Mouse (Mus musculus) cerebellum, postnatal 10 days (tissue): ENCODE results near the gene Hip1r.

Experiments used
- DNase-seq, 2 experiments: peaks; one replicate each; pipeline ENCODE4 v3.0.0; 2021; ENCODE audit warnings: mixed read lengths in 2 of 2

The Hip1r gene

DNA sequence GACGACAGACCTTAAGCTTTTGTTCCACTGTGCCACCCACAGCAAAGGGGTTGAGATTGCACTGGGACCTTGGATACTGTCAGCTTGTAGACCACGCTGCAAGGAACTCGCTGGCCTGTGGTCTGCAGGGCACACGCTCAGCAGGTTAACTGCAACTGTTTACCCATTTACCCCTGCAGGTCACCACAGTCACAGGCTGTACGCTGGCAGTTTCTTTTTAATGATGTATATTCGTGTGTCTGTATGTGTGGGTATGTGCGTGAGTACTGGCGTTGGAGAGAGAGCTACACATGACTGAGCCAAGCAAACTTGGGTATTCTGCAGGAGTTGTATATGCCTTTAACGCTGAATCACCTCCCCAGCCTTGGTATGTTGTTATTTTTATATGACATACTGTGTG, 45.2 kb downstream of the Hip1r start:
- no peak for DNase-seq

GRCm38 (mm10) chr5:124019348-124020216, 46.2 kb downstream of the Hip1r start:
- DNase-seq, result peak; percentile 69 to 76

- no peak for DNase-seq
Observed at GRCm38 (mm10) chr5:124021148-124021547, 47.7 kb downstream of the Hip1r start.

DNA sequence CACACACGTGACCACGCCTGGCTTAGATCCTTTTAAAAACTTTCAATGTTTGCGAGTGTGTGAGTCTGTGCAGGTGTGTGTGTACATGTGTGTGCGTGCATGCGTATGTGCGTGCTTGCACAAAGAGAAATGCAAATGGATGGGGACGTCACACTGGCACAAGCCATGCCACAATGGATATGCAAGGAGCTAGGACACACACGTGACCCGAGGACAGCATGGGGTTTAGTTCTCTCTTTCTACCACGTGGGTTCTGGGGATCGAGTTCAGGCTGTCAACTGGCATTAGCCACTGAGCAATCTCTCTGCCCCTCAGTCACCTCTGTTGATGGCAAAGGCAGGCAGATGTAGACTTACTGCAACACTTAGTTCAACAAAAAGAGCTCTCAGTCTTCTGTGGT, 48.3 kb downstream of the Hip1r start:
- peak in 1 of 2 experiments; percentile 25 for DNase-seq

DNA sequence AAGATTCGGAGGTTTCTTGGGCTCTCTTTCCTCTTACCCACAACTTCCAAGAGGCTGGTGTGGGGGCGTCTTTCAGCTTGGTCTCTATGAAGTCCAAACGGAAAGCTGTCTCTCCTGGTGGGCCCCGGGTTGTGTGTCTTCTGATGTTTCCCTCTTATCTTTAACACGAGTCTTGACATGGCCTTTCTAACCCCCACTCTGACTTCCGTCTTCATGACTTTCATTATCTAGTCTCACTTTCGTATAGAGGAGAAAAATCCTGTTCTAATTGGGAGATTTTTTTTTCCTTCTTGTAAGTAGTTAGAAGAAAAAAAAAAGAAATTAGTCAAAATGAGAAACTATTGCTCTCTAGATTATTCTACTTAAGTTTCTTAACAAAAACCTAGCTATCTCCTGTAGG, 48.9 kb downstream of the Hip1r start:
- no peak for DNase-seq

DNA sequence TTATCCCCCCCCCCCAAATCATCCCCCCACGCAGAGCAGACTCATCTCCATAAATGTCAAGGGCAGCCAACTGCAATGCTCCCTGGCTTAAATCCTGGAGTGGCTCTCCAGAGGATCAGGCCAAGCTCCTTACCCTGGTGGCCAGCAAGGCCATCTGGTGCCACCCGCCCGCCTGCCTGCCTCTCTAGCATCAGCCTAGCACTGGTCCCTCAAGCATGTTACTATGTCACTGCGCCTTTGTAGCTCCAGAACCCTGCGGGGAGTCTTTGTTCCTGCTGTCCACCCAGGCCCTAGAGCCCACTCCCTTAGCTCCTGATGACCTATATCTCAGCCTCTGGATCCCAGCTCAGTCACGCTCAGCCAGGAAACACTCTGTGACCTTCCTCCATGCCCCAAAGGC, 51.2 kb downstream of the Hip1r start:
- peak; percentile 81 to 89 for DNase-seq

DNA sequence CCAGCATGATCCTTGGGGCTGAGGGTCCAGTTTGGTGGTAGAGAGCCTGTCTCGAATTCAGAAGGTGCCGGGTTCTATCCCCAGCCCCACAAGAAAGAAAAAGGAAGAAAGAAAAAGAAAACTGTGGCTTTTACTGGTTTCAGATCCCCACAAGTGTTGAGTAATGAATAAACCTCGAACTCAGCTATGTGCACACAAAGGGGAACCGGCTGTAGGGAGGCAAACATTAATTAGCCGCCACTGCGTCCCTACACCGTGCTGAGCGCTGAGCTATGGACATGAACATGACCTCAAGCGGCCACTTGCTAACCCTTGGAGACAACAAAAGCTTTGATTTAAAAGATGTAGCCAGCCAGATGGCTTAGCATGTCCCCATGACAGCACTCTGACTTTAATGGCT, 51.7 kb downstream of the Hip1r start:
- DNase-seq, result peak in 1 of 2 experiments; percentile 23

- DNase-seq, result peak in 1 of 2 experiments; percentile 57
Observed at GRCm38 (mm10) chr5:124025587-124026441, 52.4 kb downstream of the Hip1r start.

- DNase-seq, result peak in 1 of 2 experiments; percentile 30
Observed at GRCm38 (mm10) chr5:124026568-124026967, 53.1 kb downstream of the Hip1r start.

DNA sequence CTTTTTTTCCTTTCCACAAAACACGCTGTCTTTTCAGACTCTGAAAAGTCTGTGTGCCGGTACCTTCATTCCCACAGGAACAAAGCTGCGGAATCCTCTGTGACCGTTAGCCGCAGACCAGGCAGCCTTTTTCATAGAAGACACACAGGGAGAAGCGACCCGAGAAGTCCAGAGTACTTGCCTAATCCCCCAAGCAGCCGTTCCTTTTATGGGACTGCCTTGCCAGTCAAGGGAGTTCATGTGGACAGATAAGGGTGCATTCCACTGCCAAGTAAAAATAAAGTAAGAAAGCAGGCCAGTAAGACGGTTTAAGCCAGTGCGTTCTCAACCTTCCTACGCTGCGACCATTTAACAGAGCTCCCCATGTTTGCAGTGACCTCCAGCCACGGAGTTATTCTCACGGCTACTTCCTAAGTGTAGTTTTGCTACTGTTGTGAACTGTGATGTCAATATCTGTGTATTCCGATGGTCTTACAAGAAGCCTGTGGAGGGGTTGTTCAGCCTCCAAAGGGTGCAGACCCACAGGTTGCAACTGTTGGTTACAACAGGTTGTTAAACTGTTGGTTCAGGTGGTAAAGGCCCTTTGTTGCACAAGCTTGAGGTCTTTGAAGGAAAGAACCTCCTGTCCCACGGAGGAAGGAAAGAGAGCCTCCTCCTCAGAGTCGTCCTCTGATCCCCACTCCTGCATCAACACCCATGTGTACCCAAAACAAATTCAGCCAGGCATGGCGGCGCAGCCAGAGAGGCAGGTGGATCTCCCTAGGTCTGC, 54.5 kb downstream of the Hip1r start:
- DNase-seq, result peak in 1 of 2 experiments; percentile 26

- peak in 1 of 2 experiments; percentile 24 for DNase-seq
Observed at GRCm38 (mm10) chr5:124028680-124029079, 55.3 kb downstream of the Hip1r start.

GRCm38 (mm10) chr5:124029220-124030035, 56.0 kb downstream of the Hip1r start:
- peak; percentile 56 to 65 for DNase-seq

DNA sequence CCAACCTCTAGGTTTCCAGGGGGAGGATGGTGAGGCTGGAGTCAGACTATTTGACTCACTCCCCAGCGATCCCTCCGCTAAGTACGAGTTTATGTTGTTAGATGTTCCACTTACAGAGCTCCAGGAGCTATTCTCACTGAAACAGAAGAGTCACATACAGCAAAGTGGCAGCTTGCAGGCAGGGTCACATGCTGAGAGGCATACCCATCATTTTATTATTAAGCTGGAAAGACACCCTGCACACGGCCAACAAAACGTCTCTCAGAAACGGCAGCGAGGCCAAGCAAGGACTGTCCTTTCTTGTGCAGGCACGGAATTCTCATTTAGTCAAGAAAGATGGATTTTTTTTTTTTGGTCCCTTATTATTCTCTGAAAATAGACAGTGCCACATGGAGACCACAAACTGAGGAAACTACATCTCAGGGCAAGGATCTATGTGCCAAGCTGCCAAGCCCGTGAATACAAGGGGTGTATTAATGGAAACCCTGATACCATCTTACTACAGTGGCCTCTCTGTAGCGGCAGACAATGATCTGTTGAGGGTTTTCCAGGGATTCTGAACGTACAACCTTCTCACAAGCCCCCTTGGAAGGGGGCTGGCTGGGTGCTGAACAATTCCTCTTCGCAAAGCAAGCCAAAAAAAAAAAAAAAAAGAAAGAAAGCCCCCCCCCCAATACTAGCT, 57.1 kb downstream of the Hip1r start:
- peak; percentile 71 for DNase-seq

DNA sequence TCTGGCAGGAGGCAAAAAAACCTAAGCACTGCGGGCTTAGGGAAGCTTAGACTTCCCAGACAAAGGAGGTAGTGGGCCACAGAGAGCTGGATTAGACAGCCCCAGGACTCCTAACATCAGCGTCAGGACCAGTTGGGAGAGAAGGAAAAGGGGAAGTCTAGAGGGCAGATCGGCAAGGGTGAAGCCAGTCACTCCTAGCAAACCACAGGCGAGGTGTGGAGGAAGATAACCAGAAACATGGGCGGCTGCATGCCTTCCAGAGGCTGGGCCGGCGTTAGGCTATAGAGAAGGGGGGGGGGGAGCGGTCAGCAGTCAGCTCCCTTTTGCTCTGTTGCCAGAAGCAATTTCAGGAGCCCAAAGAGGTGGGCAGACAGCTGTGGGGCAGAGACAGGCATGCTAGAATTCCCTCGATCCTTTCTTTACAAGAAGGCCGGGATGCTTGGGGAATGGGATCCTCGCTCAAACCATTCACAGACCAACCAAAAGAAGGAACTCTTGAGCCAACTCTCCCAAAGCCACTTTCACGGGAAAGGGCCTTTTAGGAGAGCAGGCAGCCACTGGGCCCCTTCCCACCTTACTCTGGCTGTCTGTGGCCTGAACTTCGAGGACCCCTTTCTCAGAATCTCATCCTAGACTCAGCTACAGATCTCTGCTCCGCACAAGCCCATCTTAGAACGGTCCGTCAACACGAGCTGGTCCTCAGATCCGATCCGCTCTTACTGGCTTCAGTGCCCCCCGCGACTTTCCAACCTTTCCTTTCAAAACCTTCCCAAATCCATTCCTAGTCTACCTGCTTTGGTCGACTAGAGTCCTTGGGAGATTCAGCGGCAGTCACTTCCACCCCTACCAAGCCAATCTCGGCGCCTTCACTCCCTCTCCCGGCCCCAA, 57.9 kb downstream of the Hip1r start:
- DNase-seq, result peak in 1 of 2 experiments; percentile 39

DNA sequence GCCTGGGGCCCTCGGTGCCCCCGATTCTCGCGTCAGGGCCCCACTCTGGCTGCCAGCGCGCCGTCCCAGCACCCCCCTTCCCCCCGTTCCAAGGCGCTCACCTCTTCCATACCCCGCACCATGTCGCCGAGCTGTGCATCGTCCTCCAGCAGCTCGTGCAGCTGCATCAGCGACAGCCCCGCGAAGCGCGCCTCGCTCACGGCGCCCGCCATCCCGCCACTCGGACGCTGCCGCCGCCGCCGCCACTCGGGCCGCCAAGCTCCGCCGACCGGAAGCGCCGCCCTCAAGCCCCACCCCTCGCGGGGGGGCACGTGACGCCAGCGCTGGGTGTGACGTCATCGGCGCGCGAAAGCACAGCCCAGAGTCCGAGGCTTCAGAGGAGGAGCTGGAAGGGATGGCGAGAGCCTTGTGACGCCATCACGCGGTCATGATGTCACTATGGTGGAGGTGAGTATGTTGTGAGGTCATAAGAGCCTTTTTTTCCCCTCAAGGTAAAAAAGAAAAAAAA, 58.6 kb downstream of the Hip1r start, which contains the start of gene Vps37b:
Vps37b (minus strand) TSS at position 270 of the 508 bp plus-strand sequence.
- peak; percentile 98 for DNase-seq

- DNase-seq, result no peak
Observed at GRCm38 (mm10) chr5:124034471-124034870, 61.0 kb downstream of the Hip1r start.

DNA sequence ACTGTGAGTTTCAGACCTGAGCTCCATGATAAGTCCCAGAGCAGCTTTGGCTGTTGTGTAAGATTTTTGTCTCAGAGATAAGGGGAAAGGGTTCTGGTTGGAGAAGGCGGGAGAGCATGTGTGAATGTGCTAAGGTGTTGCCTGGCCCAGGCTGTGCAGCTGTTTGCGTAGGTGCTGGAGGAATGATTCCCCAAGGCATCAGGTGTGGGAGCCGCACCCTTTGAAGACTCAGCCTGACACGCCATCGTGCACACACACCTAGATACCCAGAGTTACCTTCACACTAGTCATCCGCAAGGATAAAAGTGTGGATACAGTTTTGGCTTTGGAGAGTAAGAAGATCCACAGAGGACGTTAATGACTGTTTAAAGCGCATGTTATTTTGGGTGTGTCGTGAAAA, 62.0 kb downstream of the Hip1r start:
- no peak for DNase-seq

GRCm38 (mm10) chr5:124035806-124036205, 62.4 kb downstream of the Hip1r start:
- no peak for DNase-seq

DNA sequence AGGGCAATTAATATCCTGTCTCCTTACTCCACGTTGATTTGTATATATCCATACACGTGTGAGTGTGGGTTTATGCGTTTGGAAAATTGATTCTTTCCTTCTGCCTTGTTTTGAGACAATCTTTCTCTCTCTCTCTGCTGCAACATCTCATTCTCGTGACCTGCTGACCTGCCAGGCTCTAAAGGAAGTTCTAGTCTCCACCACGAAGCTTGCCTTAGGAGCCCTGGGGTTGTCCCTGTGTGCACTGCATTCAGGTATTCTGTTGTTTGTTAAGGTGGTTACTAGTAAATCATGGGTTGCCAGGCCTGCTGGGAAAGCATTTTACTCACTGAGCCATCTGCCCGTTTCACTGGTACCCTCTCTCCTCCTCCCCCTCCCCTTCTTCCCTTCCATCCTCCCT, 62.9 kb downstream of the Hip1r start:
- DNase-seq, result no peak

DNA sequence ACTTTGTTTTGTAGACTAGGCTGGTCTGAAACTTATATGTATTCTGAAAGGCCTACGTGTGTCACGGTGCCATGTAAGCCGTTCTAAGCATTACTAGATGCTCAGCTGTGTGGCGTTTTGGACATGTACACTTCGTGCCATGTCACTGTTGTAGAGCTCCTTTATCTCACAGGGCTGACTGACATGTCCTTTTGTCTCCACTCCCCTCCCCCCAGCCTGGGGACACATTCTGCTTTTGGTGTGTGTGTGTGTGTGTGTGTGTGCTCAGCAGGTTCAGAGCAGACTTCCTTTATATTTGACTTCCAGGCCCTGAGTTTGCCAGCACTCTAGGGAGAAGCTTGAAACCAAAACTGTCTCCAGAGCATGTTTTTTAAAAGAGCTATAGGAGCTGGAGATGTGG, 63.4 kb downstream of the Hip1r start:
- DNase-seq, result no peak
